Mouse (Mus musculus): Measurements from ENCODE around the gene Scfd2. TPM values are rescaled to one million over a fixed set of nuclear protein-coding genes. Genes with fewer than 3 reads are reported as not detected.

Gene Scfd2
- 6.8 TPM for polyA plus RNA-seq (2014; fragmentation: Illumina TruSeq; extraction: RNeasy Lipid Tissue Mini Kit (QIAGEN cat#74804); ENCODE audit: low read depth, low replicate concordance)

DNA sequence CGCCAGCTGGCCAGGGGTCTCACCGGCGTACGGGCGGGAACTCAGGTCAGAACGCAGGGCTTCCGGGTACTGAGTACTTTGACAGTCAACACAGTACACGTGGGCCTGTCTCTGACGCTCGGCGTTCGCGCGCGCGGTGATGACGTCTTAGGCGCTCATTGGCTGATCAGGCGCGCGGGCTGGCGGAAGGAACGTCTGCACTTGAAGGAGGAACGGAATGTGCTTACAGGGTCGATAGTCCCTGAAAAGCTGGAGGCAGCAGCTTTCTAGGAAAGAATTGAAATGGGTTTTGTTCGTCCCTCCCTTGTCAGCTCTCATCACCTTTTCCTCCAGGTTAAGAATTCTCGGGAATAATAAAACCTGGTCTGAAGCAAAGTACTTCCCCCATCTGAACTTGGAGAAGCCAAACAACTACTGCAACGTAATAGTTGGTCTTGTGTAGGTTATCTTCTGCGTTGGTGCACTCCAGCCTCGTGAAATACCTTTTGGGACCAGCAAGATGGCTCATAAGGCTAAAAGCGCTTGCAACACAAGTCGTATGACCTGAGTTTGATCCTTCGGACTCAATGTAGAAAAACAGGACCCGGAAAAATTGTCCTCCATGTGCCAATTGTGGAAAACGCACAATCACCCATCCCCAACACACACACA, at the start of gene Scfd2:
Scfd2 (minus strand) TSS at position 130 of the 651 bp plus-strand sequence.

DNA sequence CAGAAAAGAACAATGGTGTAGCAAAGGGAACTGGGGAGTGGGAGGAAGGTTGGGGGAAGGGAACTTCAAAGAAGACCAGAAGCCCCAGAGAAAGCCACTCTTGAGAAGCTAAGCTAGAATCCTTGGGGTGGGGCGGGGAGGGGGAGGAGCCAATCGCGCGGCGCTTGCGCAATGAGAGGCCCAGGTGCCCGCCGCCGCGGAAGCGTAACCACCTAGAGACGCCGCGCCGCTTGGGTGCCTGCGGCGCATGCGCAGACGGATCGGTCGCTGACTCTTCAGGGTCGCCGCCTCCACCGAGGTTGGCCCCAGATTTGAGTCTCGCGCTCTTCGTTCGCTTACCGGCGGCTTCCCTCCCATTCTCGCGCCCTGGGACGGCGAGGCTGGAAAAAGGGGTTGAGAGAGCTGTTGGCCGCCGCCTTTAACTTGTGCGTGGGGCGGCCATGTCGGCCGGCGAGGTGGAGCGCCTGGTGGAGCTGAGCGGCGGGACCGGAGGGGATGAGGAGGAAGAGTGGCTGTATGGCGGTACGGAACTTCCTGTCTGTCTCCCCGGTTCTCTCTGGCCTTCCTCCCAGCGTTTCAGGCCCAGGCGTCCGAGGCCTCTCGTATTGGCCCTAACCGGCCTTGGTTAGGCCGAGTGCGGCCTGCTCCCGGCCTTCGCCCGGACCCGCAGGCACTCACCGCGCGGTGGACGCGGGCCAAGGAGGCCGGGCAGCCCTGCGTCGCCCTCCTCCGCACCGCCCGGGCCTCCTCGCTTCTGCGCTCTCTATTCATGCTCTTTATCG, 3.9 kb upstream of the Scfd2 start, which contains the start of gene Fip1l1:
Fip1l1 (plus strand) TSS at position 210 of the 782 bp plus-strand sequence.

GRCm38 (mm10) chr5:74194841-74195613, 336.5 kb downstream of the Scfd2 start, which contains the start of gene Rasl11b:
TSS of gene Rasl11b (plus strand) at chr5:74195286.

Other genes starting within 250 kb of the Scfd2 start
- 95.8 TPM for gene Fip1l1, start 3.7 kb upstream of the Scfd2 start, polyA plus RNA-seq (2014; fragmentation: Illumina TruSeq; extraction: RNeasy Lipid Tissue Mini Kit (QIAGEN cat#74804); ENCODE audit: low read depth, low replicate concordance)
- gene Lnx1, start 171.2 kb upstream of the Scfd2 start, polyA plus RNA-seq (2014; fragmentation: Illumina TruSeq; extraction: RNeasy Lipid Tissue Mini Kit (QIAGEN cat#74804); ENCODE audit: low read depth, low replicate concordance) = 0.93 TPM

Measured in adrenal gland, adult 10 weeks (tissue).